Comparison of ENCODE assay signal across 15 mouse cellular contexts in the genomic region with DNA sequence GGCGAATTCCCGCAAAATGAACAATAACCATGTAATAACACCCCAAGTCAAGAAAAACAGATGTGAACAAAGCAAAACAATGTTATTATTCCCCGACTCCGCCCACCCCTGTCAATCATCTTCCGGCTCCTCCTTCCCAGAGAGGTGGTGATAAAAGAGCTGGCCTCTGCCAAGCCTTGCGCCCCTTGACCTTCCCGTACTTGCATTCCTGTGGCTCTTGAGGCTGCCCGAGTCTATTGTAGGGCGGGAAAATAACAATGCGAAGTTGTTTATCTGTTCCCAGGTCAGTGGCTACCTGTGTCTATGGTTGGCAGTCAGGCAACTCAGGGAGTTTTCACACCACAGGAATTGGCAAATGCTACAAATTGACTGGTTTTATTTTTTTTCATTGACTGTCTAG. TPM values are rescaled to one million over a fixed set of nuclear protein-coding genes. Genes with fewer than 3 reads are reported as not detected.
DNase-seq lines count a peak whose midpoint lies in the region; ATAC-seq lines count a peak whose summit lies in the region.
"Had no signal": no experiment of that assay in that cellular context is flagged by ENCODE, and none has a peak within 500 bp of the region (broad histone marks: within the 10 kb centered on the region; RNA-seq: fewer than 3 reads in every experiment).

No protein-coding gene starts in this region.

- H3K36me3 ChIP-seq in hindbrain, embryonic 10.5 days: no peaks in the 10 kb centered on the region
- H3K36me3 ChIP-seq in hindbrain, embryonic 13.5 days: no peaks in the 10 kb centered on the region

- no peak overlapping the region for H3K9ac ChIP-seq in hindbrain, embryonic 13.5 days
- H3K9ac ChIP-seq: hindbrain, embryonic 14.5 days had no signal

- 77% methylated on average over 10 of the region's 10 CpGs for WGBS in hindbrain, embryonic 10.5 days
- 76% methylated on average over 10 of the region's 10 CpGs for WGBS in hindbrain, embryonic 13.5 days

- no peaks in the 10 kb centered on the region for H3K9me3 ChIP-seq in hindbrain, embryonic 10.5 days
- no peaks in the 10 kb centered on the region for H3K9me3 ChIP-seq in hindbrain, embryonic 13.5 days

- no peak overlapping the region for H3K4me3 ChIP-seq in hindbrain, embryonic 10.5 days
- H3K4me3 ChIP-seq in hindbrain, embryonic 13.5 days: no peak overlapping the region
- H3K4me3 ChIP-seq: erythroblast, embryonic 14.5 days had no signal

- peak; percentile 8 for DNase-seq in hindbrain, embryonic 10.5 days (ENCODE audit: low spot score)
- peak; percentile 25 for DNase-seq in adrenal gland, postnatal 10 days
- DNase-seq in heart, postnatal 4 days: peak; percentile 39
- peak; percentile 58 for DNase-seq in lung, postnatal 14 days
- no peak for DNase-seq in MN1 (ENCODE audit: low spot score)
- no peak for DNase-seq in thymus, postnatal 36 days
- DNase-seq in layer of hippocampus, postnatal 14 days (ENCODE audit: low spot score in 2 of 2): no peak
- DNase-seq: gastrocnemius, postnatal 14 days; layer of hippocampus, adult 9-11 months had no signal

- H3K4me2 ChIP-seq in hindbrain, embryonic 13.5 days: no peak overlapping the region
- H3K4me2 ChIP-seq: hindbrain, embryonic 14.5 days had no signal

- peaks cover 14% of the 10 kb centered on the region; the same call in 1 of the 2 replicates for H3K4me1 ChIP-seq in hindbrain, embryonic 10.5 days (replicated peaks)
- H3K4me1 ChIP-seq in hindbrain, embryonic 13.5 days (replicated peaks): peaks cover 2% of the 10 kb centered on the region; the same call in 1 of the 2 replicates

- H3K27ac ChIP-seq in hindbrain, embryonic 10.5 days: no peak overlapping the region
- H3K27ac ChIP-seq in hindbrain, embryonic 13.5 days: no peak overlapping the region
- H3K27ac ChIP-seq: hindbrain, embryonic 14.5 days had no signal

- no peak for ATAC-seq in hindbrain, embryonic 13.5 days (ENCODE audit: low FRiP score)

- H3K27me3 ChIP-seq in hindbrain, embryonic 10.5 days (ENCODE audit: insufficient read depth, poor library complexity, severe bottlenecking): no peaks in the 10 kb centered on the region
- no peaks in the 10 kb centered on the region for H3K27me3 ChIP-seq in hindbrain, embryonic 13.5 days
- H3K27me3 ChIP-seq: CH12.LX had no signal

RNA-seq across cellular contexts. Expression of a gene that starts 9.5 kb away (rescaled TPM):
- polyA plus RNA-seq in hindbrain, embryonic 10.5 days (2016; fragmentation: Nextera tagmentation; extraction: Ambion mirVana): 0.14 TPM in 1 of 2 replicates, not detected in the other
- polyA plus RNA-seq in hindbrain, embryonic 13.5 days (2015; fragmentation: Nextera tagmentation; extraction: Ambion mirVana): not detected in 2 replicates
- 10 to 100 TPM in 1 of 2 experiments, 1 to 10 TPM in 1; 7.5 to 10.3 TPM for total RNA-seq in adrenal gland, postnatal 10 days (2021)
- total RNA-seq in heart, postnatal 4 days (2021): 1 to 10 TPM; 1.6 to 1.7 TPM
- under 1 TPM; 0.19 to 0.65 TPM for total RNA-seq in layer of hippocampus, postnatal 14 days (2021)
- total RNA-seq: CH12.LX; megakaryocyte progenitor cell, adult 5-6 weeks had no signal
- polyA plus RNA-seq: erythroblast, embryonic 14.5 days; hindbrain, embryonic 14.5 days had no signal

RNA-seq across cellular contexts. Expression of a gene that starts 19.2 kb away (rescaled TPM):
- polyA plus RNA-seq in hindbrain, embryonic 10.5 days (2016; fragmentation: Nextera tagmentation; extraction: Ambion mirVana): 0.27 TPM in 1 of 2 replicates, not detected in the other
- polyA plus RNA-seq in hindbrain, embryonic 13.5 days (2015; fragmentation: Nextera tagmentation; extraction: Ambion mirVana): 1.4 and 2.6 TPM in 2 replicates
- total RNA-seq in adrenal gland, postnatal 10 days (2021): 10 to 100 TPM; 14.8 to 15.6 TPM
- total RNA-seq in heart, postnatal 4 days (2021): 1 to 10 TPM; 2.7 to 3.3 TPM
- under 1 TPM; 0.32 to 0.74 TPM for total RNA-seq in layer of hippocampus, postnatal 14 days (2021)
- polyA plus RNA-seq: cortical plate, adult 2 months; erythroblast, embryonic 14.5 days had no signal

RNA-seq across cellular contexts. Expression of a gene that starts 48.5 kb away (rescaled TPM):
- 0.33 TPM in 1 of 2 replicates, not detected in the other for polyA plus RNA-seq in hindbrain, embryonic 10.5 days (2016; fragmentation: Nextera tagmentation; extraction: Ambion mirVana)
- polyA plus RNA-seq in hindbrain, embryonic 13.5 days (2015; fragmentation: Nextera tagmentation; extraction: Ambion mirVana): 0.56 and 0.96 TPM in 2 replicates
- total RNA-seq in adrenal gland, postnatal 10 days (2021): 1 to 10 TPM; 2.2 to 5.4 TPM
- 10 to 100 TPM; 15.4 to 16.6 TPM for total RNA-seq in heart, postnatal 4 days (2021)
- 1 to 10 TPM; 2.0 to 2.6 TPM for total RNA-seq in layer of hippocampus, postnatal 14 days (2021)
- polyA plus RNA-seq: erythroblast, embryonic 14.5 days had no signal

RNA-seq across cellular contexts. Expression of a gene that starts 53.9 kb away (rescaled TPM):
- not detected in 2 replicates for polyA plus RNA-seq in hindbrain, embryonic 10.5 days (2016; fragmentation: Nextera tagmentation; extraction: Ambion mirVana)
- polyA plus RNA-seq in hindbrain, embryonic 13.5 days (2015; fragmentation: Nextera tagmentation; extraction: Ambion mirVana): 0.18 and 0.19 TPM in 2 replicates
- total RNA-seq in adrenal gland, postnatal 10 days (2021): not detected
- total RNA-seq in heart, postnatal 4 days (2021): not detected
- total RNA-seq in layer of hippocampus, postnatal 14 days (2021): under 1 TPM; 0.37 to 0.57 TPM
- total RNA-seq: CH12.LX; gastrocnemius, postnatal 14 days; megakaryocyte progenitor cell, adult 5-6 weeks had no signal
- polyA plus RNA-seq: erythroblast, embryonic 14.5 days had no signal

RNA-seq across cellular contexts. Expression of a gene that starts 57.5 kb away (rescaled TPM):
- 0.70 and 0.76 TPM in 2 replicates for polyA plus RNA-seq in hindbrain, embryonic 10.5 days (2016; fragmentation: Nextera tagmentation; extraction: Ambion mirVana)
- polyA plus RNA-seq in hindbrain, embryonic 13.5 days (2015; fragmentation: Nextera tagmentation; extraction: Ambion mirVana): 0.91 and 1.3 TPM in 2 replicates
- 1 to 10 TPM; 3.4 to 4.8 TPM for total RNA-seq in adrenal gland, postnatal 10 days (2021)
- 1 to 10 TPM; 5.4 to 6.7 TPM for total RNA-seq in heart, postnatal 4 days (2021)
- 1 to 10 TPM in 1 of 2 experiments, under 1 TPM in 1; 0.92 to 1.8 TPM for total RNA-seq in layer of hippocampus, postnatal 14 days (2021)

Comparison
In these comparisons a context has a peak if more than half of its experiments do, and no peak if none do; other contexts are left out.
1. DNase-seq: peak in hindbrain, embryonic 10.5 days (single experiment), adrenal gland, postnatal 10 days (single experiment), heart, postnatal 4 days (single experiment) and lung, postnatal 14 days (single experiment); none in MN1 (single experiment), thymus, postnatal 36 days (0 of 2) and layer of hippocampus, postnatal 14 days (0 of 2).